Mouse (Mus musculus) bone marrow macrophage, adult 2 months (primary cell): Measurements from ENCODE around the gene Gm8356. TPM values are rescaled to one million over a fixed set of nuclear protein-coding genes. Genes with fewer than 3 reads are reported as not detected.
"Not testable (repeated sequence)": the region's sequence is repeated elsewhere in the genome, so short reads cannot be mapped to it uniquely, and the experiment has no call there.

Experiments used
- H3K27ac ChIP-seq: 2 replicates; pipeline ENCODE4 v1.5.1; 2012; ENCODE audit warnings: low read depth, low read length; ENCODE audit not compliant: insufficient read depth
- H3K4me1 ChIP-seq: 2 replicates; pipeline ENCODE4 v1.6.1; 2012; ENCODE audit warnings: low read length; ENCODE audit not compliant: control insufficient read depth, insufficient read depth
- H3K4me3 ChIP-seq: 2 replicates; pipeline ENCODE4 v1.5.1; 2012; ENCODE audit warnings: mild to moderate bottlenecking, low read length, moderate library complexity; ENCODE audit not compliant: insufficient read depth
- polyA plus RNA-seq: library from polyadenylated mRNA; stranded (reverse); fragments of >200 nt; gene quantifications from 2 replicates; pipeline ENCODE4 v1.2.4, GENCODE M21; 2012; ENCODE audit not compliant: missing spikeins, insufficient read depth, insufficient read length

The Gm8356 gene
- polyA plus RNA-seq = not detected in 2 replicates

GRCm38 (mm10) chr14:6537190-6537589 lies at the start of gene Gm8356:
TSS of gene Gm8356 (minus strand) at chr14:6537290.
- not testable (repeated sequence) for H3K4me1 ChIP-seq, H3K4me3 ChIP-seq, H3K27ac ChIP-seq

- H3K27ac ChIP-seq, H3K4me3 ChIP-seq, H3K4me1 ChIP-seq: not testable (repeated sequence)
Observed at GRCm38 (mm10) chr14:6486331-6486730, 50.8 kb downstream of the Gm8356 start.

GRCm38 (mm10) chr14:6485541-6485940 lies 51.5 kb downstream of the Gm8356 start:
- not testable (repeated sequence) for H3K4me3 ChIP-seq, H3K4me1 ChIP-seq, H3K27ac ChIP-seq

- H3K4me1 ChIP-seq, H3K27ac ChIP-seq, H3K4me3 ChIP-seq: not testable (repeated sequence)
Observed at GRCm38 (mm10) chr14:6482126-6482525, 55.0 kb downstream of the Gm8356 start.

Other genes with a start within 250 kb of the Gm8356 start
- gene Gm21103, start 232.4 kb downstream of the Gm8356 start, polyA plus RNA-seq = not detected in 2 replicates
- not detected in 2 replicates for gene Gm3618, start 193.6 kb downstream of the Gm8356 start, polyA plus RNA-seq
- gene Gm16440, start 147.0 kb downstream of the Gm8356 start, polyA plus RNA-seq = not detected in 2 replicates
- not detected in 2 replicates for gene Gm3591, start 124.8 kb downstream of the Gm8356 start, polyA plus RNA-seq
- gene Gm3594, start 92.7 kb downstream of the Gm8356 start, polyA plus RNA-seq = not detected in 2 replicates
- not detected in 2 replicates for gene Gm3629, start 53.3 kb upstream of the Gm8356 start, polyA plus RNA-seq
- not detected in 2 replicates for gene Gm3460, start 85.1 kb upstream of the Gm8356 start, polyA plus RNA-seq
- gene Gm10251, start 146.9 kb upstream of the Gm8356 start, polyA plus RNA-seq = not detected in 2 replicates
- gene Gm8050, start 183.0 kb upstream of the Gm8356 start, polyA plus RNA-seq = not detected in 2 replicates
- gene Gm3636, start 205.0 kb upstream of the Gm8356 start, polyA plus RNA-seq = not detected in 2 replicates
- not detected in 2 replicates for gene Gm8362, start 237.1 kb upstream of the Gm8356 start, polyA plus RNA-seq